Mouse (Mus musculus): Measurements from ENCODE around the gene Zswim5. TPM values are rescaled to one million over a fixed set of nuclear protein-coding genes. Genes with fewer than 3 reads are reported as not detected.
"Not testable (repeated sequence)": the region's sequence is repeated elsewhere in the genome, so short reads cannot be mapped to it uniquely, and the experiment has no call there.

Zswim5 gene
- polyA plus RNA-seq (2012; ENCODE audit: insufficient read depth, insufficient read length, missing spikeins) = 0.79 and 1.2 TPM in 2 replicates

DNA sequence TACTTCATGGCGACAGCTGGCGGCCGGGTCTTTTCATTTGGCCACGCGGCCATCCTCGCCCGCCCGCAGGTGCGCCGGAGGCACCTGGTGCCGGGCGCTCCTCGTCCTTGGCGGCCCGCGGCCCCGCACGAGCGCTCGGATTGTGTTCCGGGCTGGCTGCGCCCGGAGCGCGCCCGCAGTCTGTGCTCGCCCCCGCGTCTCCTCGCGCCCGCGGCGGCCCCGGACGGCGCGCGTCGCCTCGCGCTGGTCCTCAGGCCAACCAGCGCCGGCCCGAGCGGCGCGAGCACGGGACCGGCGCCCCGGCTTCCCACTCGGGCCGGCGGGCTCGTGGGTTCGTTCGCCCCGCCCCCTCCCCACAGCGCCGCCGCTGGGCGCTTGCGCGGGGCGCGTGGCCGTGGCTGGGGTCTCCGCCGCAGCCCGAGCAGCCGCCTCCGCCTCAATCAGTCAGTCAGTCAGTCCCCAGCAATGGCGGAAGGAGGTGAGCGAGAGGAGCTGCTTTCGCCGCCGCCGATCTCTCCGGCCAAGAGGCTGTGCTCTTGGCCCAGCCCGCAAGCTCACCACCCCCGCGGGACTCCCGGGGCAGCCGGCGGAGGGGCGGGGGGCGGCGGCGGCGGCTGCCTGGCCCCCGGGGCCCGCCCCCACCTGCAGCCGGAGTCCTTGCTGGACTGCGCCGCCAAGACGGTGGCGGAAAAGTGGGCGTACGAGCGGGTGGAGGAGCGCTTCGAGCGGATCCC is at the start of gene Zswim5:
TSS of gene Zswim5 (plus strand) at position 382 of the 734 bp plus-strand sequence.
- Histone ChIP-seq H3K4me1 (ENCODE audit: control insufficient read depth, insufficient read depth, insufficient read length, low read length) (no peaks in the 10 kb centered on the region), H3K4me3 (ENCODE audit: insufficient read depth, low read depth, low read length) (peak within 1 kb of the TSS; percentile 90), H3K27ac (replicated peaks; ENCODE audit: low read depth, low read length) (0 out of 2 replicates have a peak within 1 kb of the TSS, but pooled peaks have one; percentile 41)

DNA sequence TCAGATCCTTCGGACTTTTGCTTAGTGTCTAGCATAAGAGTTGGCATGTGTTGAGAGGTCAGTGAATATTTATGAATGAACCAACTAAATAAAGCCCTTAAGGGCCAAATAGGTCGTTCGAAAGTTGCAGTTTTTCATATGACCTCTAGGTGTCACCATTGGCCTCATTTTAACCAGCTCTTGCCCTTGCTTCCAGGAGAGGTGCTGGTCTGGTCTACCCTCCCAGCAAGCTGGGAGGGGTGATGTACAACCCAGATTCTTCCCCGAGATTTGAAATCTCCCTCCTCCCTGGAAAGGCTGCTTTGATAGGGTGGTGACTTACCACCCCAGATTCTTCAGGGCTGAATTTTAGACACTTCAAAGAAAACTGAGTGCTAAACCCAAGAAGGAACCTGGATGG is 49.4 kb upstream of the Zswim5 start:
- H3K4me1 ChIP-seq (ENCODE audit: control insufficient read depth, insufficient read depth, insufficient read length, low read length) = no peaks in the 10 kb centered on the region
- H3K4me3 ChIP-seq (ENCODE audit: insufficient read depth, low read depth, low read length) = no peak overlapping the region
- no peak overlapping the region for H3K27ac ChIP-seq (replicated peaks; ENCODE audit: low read depth, low read length)

- Histone ChIP-seq H3K4me3 (ENCODE audit: insufficient read depth, low read depth, low read length) (no peak overlapping the region), H3K27ac (replicated peaks; ENCODE audit: low read depth, low read length) (no peak overlapping the region), H3K4me1 (ENCODE audit: control insufficient read depth, insufficient read depth, insufficient read length, low read length) (no peaks in the 10 kb centered on the region)
These were observed 47.7 kb upstream of the Zswim5 start for GRCm38 (mm10) chr4:116829364-116830069.

- no peak overlapping the region for H3K27ac ChIP-seq (replicated peaks; ENCODE audit: low read depth, low read length)
- H3K4me1 ChIP-seq (ENCODE audit: control insufficient read depth, insufficient read depth, insufficient read length, low read length) = no peaks in the 10 kb centered on the region
- H3K4me3 ChIP-seq (ENCODE audit: insufficient read depth, low read depth, low read length) = no peak overlapping the region
These were observed 47.2 kb upstream of the Zswim5 start for GRCm38 (mm10) chr4:116830070-116830368.

GRCm38 (mm10) chr4:116838999-116839398 is 38.2 kb upstream of the Zswim5 start:
- Histone ChIP-seq H3K27ac (replicated peaks; ENCODE audit: low read depth, low read length) (no peak overlapping the region), H3K4me3 (ENCODE audit: insufficient read depth, low read depth, low read length) (no peak overlapping the region)

DNA sequence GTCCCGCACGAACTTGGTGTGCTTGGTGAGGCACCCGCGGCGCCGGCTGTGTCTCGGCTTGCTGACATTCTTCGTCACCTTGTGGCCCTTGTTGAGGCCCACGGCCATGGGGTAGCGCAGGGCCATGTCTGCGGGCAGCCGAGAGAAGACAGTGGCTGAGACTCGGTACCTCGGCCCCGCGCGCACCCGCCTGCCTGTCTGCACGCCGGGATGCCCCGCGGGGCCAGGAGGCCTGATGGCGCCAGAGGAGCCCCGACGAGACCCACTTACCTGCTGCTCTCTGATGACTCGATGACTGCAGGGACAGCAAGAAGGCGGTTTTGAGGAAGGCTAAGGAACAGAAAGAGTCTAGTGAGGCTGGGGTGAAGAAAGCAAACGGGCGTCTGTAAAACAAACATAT is 37.1 kb upstream of the Zswim5 start:
- not testable (repeated sequence) for H3K27ac ChIP-seq (replicated peaks; ENCODE audit: low read depth, low read length); H3K4me3 ChIP-seq (ENCODE audit: insufficient read depth, low read depth, low read length); H3K4me1 ChIP-seq (ENCODE audit: control insufficient read depth, insufficient read depth, insufficient read length, low read length)

More at GRCm38 (mm10) chr4:116838999-116839398, 38.2 kb upstream of the Zswim5 start:
- H3K4me1 ChIP-seq (ENCODE audit: control insufficient read depth, insufficient read depth, insufficient read length, low read length) = no peaks in the 10 kb centered on the region

DNA sequence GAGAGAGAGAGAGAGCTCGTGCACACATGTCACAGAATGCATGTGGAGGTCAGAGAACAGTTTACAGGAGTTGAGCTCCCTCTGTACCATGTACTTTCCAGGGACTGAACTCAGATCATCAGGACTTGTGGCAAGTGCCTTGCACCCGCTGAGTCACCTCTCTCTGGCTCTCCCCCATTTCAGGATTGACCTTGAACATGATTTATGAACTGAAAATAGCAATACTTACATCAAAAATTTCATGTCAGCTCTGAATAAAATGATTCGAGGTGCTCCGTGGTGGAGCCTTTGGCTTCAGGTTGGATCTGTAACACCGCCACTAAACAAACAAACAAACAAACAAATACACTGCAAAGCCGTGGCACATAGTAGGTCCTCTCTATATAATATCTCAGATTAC is 36.3 kb upstream of the Zswim5 start:
- Histone ChIP-seq H3K4me1 (ENCODE audit: control insufficient read depth, insufficient read depth, insufficient read length, low read length) (no peaks in the 10 kb centered on the region), H3K4me3 (ENCODE audit: insufficient read depth, low read depth, low read length) (no peak overlapping the region), H3K27ac (replicated peaks; ENCODE audit: low read depth, low read length) (no peak overlapping the region)

DNA sequence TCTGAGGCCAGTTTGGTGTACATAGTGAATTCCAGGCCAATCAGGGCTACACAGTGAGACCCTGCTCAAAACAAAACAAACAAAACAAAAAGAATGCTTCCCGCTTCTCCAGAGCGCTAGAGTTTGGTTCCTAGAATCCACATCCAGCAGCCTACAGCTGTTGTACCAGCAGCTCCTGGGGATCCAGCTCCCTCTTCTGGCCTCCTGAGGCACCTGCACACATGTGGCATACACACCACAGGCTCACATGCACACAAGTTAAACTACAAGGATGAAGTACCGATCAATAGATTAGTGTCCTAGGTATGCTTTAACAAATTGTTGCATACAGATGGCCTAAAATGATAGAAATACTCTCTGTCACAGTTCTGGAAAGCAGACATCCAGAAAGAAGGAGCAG is 32.9 kb upstream of the Zswim5 start:
- no peaks in the 10 kb centered on the region for H3K4me1 ChIP-seq (ENCODE audit: control insufficient read depth, insufficient read depth, insufficient read length, low read length)
- no peak overlapping the region for H3K27ac ChIP-seq (replicated peaks; ENCODE audit: low read depth, low read length)
- no peak overlapping the region for H3K4me3 ChIP-seq (ENCODE audit: insufficient read depth, low read depth, low read length)

DNA sequence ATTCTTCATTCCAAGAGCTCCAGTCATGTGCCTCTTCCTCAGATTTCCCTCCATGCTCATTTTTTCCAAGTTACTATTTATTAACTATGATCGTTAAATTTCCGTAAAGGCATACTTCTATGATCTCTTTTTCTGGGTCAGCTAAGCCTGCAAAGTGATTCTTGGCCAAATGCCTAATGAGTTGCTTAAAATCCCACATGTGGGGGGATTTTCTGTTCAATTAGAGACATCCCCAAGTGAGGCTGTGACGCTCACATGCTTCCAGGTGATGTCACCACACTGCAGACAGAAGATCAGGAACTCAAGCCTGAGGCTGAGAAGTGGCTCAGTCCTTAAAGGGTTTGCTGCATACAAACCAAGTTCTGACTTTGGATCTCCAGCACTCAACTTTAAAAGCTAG is 27.3 kb upstream of the Zswim5 start:
- Histone ChIP-seq H3K27ac (replicated peaks; ENCODE audit: low read depth, low read length) (no peak overlapping the region), H3K4me1 (ENCODE audit: control insufficient read depth, insufficient read depth, insufficient read length, low read length) (no peaks in the 10 kb centered on the region), H3K4me3 (ENCODE audit: insufficient read depth, low read depth, low read length) (no peak overlapping the region)

DNA sequence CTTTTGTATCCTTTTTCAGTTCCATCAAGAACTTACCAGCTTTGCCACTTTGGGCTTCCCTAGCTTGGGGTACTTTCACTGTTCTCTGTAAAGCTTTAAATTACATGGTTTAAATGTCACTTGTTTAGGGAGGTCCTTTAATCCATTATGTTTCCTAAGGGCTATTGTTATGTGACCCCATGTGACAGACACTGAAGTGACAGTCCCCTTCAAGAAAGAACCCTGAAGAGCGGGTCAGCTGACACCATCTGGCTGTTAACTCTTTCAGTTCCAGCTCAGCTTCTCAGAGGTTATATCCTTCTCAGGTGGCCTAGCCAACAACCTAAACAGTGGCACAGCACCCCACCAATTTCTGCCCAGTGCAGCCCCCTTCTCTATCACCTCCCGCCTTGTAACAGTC is 22.9 kb upstream of the Zswim5 start:
- H3K27ac ChIP-seq (replicated peaks; ENCODE audit: low read depth, low read length) = no peak overlapping the region
- no peaks in the 10 kb centered on the region for H3K4me1 ChIP-seq (ENCODE audit: control insufficient read depth, insufficient read depth, insufficient read length, low read length)
- H3K4me3 ChIP-seq (ENCODE audit: insufficient read depth, low read depth, low read length) = no peak overlapping the region

GRCm38 (mm10) chr4:116857203-116857602 is 20.0 kb upstream of the Zswim5 start:
- Histone ChIP-seq H3K4me3 (ENCODE audit: insufficient read depth, low read depth, low read length) (no peak overlapping the region), H3K4me1 (ENCODE audit: control insufficient read depth, insufficient read depth, insufficient read length, low read length) (no peaks in the 10 kb centered on the region), H3K27ac (replicated peaks; ENCODE audit: low read depth, low read length) (no peak overlapping the region)

DNA sequence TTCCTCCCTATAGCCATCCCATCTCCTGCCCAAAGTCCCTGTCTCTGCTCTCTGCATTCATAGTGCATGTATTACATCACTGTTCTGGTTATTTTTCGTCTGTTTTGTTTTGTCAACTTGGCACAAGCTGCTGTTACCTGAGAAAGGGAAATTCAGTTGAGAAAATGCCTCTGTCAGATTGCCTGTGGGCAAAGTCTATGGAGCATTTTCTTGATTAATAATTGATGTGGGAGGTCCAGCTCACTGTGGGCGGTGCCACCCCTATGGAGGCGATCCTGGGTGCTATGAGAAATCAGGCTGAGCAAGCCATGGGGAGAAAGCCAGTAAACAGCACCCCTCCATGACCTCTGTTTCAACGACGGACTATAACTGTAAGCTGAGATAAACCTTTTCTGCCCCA is 17.5 kb upstream of the Zswim5 start:
- Histone ChIP-seq H3K4me1 (ENCODE audit: control insufficient read depth, insufficient read depth, insufficient read length, low read length) (no peaks in the 10 kb centered on the region), H3K27ac (replicated peaks; ENCODE audit: low read depth, low read length) (no peak overlapping the region), H3K4me3 (ENCODE audit: insufficient read depth, low read depth, low read length) (no peak overlapping the region)

DNA sequence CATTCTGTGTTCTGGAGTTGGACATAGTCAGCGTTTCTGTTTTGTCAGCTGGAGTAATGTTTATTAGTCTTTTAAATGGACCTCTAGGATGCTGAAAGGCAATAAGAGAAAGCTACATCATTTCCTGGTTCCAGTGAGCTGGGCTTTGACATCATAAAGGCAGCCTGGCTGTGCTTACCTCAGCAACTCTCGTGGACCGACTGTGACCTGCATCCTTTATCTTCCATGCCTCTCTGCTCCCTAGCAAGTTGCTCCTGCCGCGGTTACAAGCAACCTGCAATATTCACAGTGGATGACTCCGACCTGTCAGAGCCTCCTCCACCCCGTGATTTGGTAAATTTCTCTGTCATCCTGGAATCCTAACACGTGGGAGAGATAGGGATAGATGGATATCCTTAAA is 15.2 kb upstream of the Zswim5 start:
- Histone ChIP-seq H3K4me1 (ENCODE audit: control insufficient read depth, insufficient read depth, insufficient read length, low read length) (no peaks in the 10 kb centered on the region), H3K4me3 (ENCODE audit: insufficient read depth, low read depth, low read length) (no peak overlapping the region), H3K27ac (replicated peaks; ENCODE audit: low read depth, low read length) (no peak overlapping the region)

DNA sequence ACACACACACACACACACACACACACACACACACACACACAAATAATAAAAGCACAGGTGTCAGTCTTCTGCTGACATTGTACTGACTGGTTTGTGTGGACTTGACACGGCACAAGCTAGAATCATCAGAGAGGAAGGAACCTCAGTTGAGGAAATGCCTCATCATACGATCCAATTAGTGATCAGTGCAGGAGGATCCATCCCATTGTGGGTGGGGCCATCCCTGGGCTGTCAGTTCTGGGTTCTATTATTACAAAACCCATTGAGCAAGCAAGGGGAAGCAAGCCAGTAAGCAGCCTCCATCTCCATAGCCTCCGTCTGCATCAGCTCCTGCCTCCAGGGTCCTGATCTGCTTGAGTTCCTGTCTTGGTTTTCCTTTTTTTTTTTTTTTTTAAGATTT is 7.3 kb upstream of the Zswim5 start:
- Histone ChIP-seq H3K27ac (replicated peaks; ENCODE audit: low read depth, low read length) (no peak overlapping the region), H3K4me3 (ENCODE audit: insufficient read depth, low read depth, low read length) (no peak overlapping the region), H3K4me1 (ENCODE audit: control insufficient read depth, insufficient read depth, insufficient read length, low read length) (no peaks in the 10 kb centered on the region)

DNA sequence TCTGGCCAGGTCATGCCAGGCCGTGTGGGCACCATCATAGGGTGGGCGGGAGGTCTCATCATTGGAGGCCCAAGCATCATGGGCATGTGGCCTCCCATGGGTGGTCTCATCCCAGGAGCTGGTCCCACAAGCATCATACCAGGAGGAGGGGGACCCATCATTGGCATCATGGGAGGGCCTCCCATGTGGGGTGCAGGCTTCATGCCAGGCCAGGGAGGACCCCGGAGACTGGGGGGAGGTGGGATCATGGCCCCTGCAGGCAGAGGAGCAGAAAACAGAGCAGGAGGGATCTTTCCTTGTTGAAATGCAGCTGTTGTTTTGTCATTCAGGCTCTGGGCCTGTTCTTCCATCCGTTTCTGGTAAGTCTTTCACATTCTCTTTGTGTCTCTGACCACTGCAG is 2.6 kb upstream of the Zswim5 start:
- Histone ChIP-seq H3K4me1 (ENCODE audit: control insufficient read depth, insufficient read depth, insufficient read length, low read length) (no peaks in the 10 kb centered on the region), H3K4me3 (ENCODE audit: insufficient read depth, low read depth, low read length) (no peak overlapping the region), H3K27ac (replicated peaks; ENCODE audit: low read depth, low read length) (no peak overlapping the region)

- no peak overlapping the region for H3K27ac ChIP-seq (replicated peaks; ENCODE audit: low read depth, low read length)
- H3K4me1 ChIP-seq (ENCODE audit: control insufficient read depth, insufficient read depth, insufficient read length, low read length) = no peaks in the 10 kb centered on the region
- H3K4me3 ChIP-seq (ENCODE audit: insufficient read depth, low read depth, low read length) = peak overlapping the region; percentile 90
These were observed 564 bp upstream of the Zswim5 start for GRCm38 (mm10) chr4:116876630-116876994.
